Mouse (Mus musculus) spleen, adult 2 months (tissue): ENCODE data around the gene Tmprss9.

Source experiments
- CTCF ChIP-seq: fragments of 200-500 bp; IDR thresholded peaks from 2 replicates; pipeline ENCODE4 v1.5.1; 2011; ENCODE audit warnings: mild to moderate bottlenecking, inconsistent platforms; ENCODE audit not compliant: insufficient read depth, insufficient read length, insufficient replicate concordance; ENCODE audit errors: extremely low read depth
- POLR2A ChIP-seq: fragments of 200-500 bp; IDR thresholded peaks from 2 replicates; pipeline ENCODE4 v1.6.1; 2011; ENCODE audit warnings: low read depth, low read length, inconsistent platforms

GRCm38 (mm10) chr10:80897861-80898510 is 26.3 kb downstream of the Tmprss9 start:
- no peak for TF ChIP-seq CTCF
- TF ChIP-seq POLR2A, result no peak
